Mouse (Mus musculus): ENCODE measurements around the gene Slc25a45. TPM values are rescaled to one million over a fixed set of nuclear protein-coding genes. Genes with fewer than 3 reads are reported as not detected.

Slc25a45 gene
- polyA plus RNA-seq, 1 experiment from 2014 or later: 19.9 TPM

DNA sequence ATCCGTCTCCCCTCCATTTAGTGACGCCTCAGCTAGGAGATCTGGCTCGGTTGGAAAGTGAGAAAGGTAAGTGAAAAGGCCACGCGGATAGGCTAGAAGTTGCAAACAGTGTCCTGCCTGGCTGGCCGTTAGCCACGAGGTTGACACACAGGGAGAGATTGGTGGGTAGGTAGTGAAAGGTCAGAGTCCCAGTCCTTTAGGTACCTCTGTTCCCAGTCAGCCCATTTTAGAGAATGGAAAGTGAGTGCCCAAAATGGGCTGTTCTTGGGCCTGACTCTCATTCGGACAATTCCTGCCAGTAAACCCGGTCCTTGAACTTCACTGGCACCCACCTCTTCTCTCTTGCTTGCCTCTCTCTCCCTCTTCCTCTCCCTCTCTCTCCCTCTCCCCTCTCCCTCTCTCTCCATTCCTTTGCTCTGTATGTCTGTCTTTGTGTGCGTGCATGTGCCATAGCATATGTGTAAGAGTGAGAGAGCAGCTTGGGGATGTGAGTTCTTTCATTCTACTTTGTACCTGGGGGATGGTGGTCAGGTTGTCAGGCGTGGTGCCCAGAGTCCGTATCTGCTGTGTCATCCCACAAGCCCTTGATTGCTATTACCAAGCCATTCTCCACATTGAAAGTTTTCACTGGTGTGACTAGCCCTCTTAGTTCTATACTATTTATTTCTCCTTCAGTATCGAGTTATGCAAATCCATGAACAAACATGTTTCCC is 35.6 kb downstream of the Slc25a45 start, which contains the start of gene Dpf2:
Gene Dpf2, minus strand, starts transcription at position 4 of the 713 bp plus-strand sequence.
- whole genome bisulfite sequencing: 20% methylated on average over 13 of the region's 13 CpGs
- Histone ChIP-seq H3K36me3 (ENCODE audit: insufficient read depth, low read length) (peaks cover 17% of the 10 kb centered on the region), H3K27ac (peak within 1 kb of the TSS; percentile 81), H3K4me2 (ENCODE audit: low read length) (peak within 1 kb of the TSS; percentile 80), H3K4me1 (replicated peaks; ENCODE audit: insufficient read depth, low read length) (peaks cover 17% of the 10 kb centered on the region; the same call in 1 of the 2 replicates), H3K9me3 (replicated peaks; ENCODE audit: low read length) (no peaks in the 10 kb centered on the region), H3K27me3 (ENCODE audit: insufficient read depth, low read length) (no peaks in the 10 kb centered on the region), H3K4me3 (replicated peaks; ENCODE audit: low read depth, low read length) (peak within 1 kb of the TSS; percentile 76), H3K9ac (ENCODE audit: low read depth, low read length) (peak within 1 kb of the TSS; percentile 95)
- peak; percentile 41 for ATAC-seq (replicated peaks; ENCODE audit: low FRiP score, low read depth)
- DNase-seq (ENCODE audit: low spot score): no peak
- no peak for TF ChIP-seq CTCF (IDR thresholded peaks at IDR 0.05; ENCODE audit: low read depth)

DNA sequence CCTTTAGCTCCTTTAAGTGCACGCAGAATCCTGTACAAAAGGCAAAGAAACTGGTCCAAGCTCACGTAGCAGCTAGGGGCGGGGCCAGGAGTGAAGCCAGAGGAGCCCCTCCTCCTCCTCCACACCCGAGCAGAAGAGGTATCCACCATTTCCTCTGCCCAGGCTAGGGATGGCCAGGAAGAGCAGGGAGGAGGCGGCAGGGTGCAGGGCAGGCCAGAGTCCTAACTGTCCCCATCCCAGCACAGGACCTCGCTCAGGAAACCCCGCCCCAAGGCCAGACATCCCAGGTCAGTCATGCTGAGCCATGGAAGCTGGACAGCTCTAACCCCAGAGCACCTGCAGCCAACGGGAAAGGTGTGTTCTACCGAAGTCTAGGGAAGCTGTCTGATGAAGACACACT is 44.1 kb downstream of the Slc25a45 start:
- no peaks in the 10 kb centered on the region for H3K9me3 ChIP-seq (replicated peaks; ENCODE audit: low read length)
- 0 out of 2 replicates have a peak, but pooled peaks cover 22% of the 10 kb centered on the region for H3K4me1 ChIP-seq (replicated peaks; ENCODE audit: insufficient read depth, low read length)
- DNase-seq (ENCODE audit: low spot score) (peak; percentile 64), ATAC-seq (replicated peaks; ENCODE audit: low FRiP score, low read depth) (no peak)
- H3K4me3 ChIP-seq (replicated peaks; ENCODE audit: low read depth, low read length): no peak overlapping the region; the same call in 1 of the 2 replicates
- H3K27ac ChIP-seq: peak overlapping the region; percentile 48; the same call in 1 of the 2 replicates
- TF ChIP-seq CTCF (IDR thresholded peaks at IDR 0.05; ENCODE audit: low read depth): no peak
- no peak overlapping the region for H3K9ac ChIP-seq (ENCODE audit: low read depth, low read length)
- no peaks in the 10 kb centered on the region for H3K27me3 ChIP-seq (ENCODE audit: insufficient read depth, low read length)
- peak overlapping the region; percentile 97 for H3K4me2 ChIP-seq (ENCODE audit: low read length)
- 10% methylated on average over 9 of the region's 9 CpGs for WGBS
- H3K36me3 ChIP-seq (ENCODE audit: insufficient read depth, low read length): peaks cover 22% of the 10 kb centered on the region

DNA sequence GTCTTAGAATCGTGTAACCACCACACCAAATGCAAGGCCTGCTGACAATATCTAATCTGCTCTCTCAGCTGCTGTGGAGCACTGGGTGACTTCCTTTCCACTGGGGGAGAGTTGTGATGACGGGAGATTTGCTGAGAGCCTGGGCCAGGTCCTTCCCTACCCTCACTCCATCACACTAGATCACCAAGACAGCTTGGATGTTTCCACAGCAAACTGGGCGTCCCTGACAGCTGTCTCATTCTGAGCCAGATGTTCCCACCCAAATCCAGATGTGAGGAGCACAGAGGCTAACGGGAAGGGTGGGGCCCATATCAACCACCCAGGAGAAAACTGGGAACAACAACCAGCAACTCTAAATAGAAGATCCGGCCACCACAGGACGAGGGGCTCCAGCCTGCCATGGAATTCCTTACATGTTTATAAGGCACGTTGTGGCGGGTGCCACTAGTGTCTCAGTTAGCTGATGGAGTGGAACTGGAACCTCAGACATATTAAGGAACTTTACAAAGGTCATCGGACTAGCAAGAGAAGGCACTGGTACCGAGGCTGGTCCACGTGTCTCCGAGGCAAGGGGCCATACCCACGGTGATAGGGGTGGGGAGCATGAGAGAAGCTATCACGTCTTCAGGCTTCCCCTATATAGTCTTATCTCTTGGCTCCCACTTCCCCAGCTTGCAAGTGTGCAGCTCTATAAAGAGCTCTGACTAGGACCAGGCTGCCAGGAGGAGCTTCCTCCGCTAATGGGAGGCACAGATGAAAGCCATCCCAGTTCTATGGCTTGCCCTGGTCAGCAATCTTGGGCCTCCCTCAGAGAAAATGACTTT is 44.7 kb downstream of the Slc25a45 start:
- H3K9ac ChIP-seq (ENCODE audit: low read depth, low read length): 0 out of 2 replicates have a peak overlapping the region, but pooled peaks have one; percentile 1
- no peaks in the 10 kb centered on the region for H3K27me3 ChIP-seq (ENCODE audit: insufficient read depth, low read length)
- TF ChIP-seq CTCF (IDR thresholded peaks at IDR 0.05; ENCODE audit: low read depth): no peak
- WGBS: 59% methylated on average over 15 of the region's 15 CpGs
- peaks cover 23% of the 10 kb centered on the region for H3K4me1 ChIP-seq (replicated peaks; ENCODE audit: insufficient read depth, low read length)
- H3K9me3 ChIP-seq (replicated peaks; ENCODE audit: low read length): no peaks in the 10 kb centered on the region
- H3K36me3 ChIP-seq (ENCODE audit: insufficient read depth, low read length): peaks cover 15% of the 10 kb centered on the region
- H3K4me3 ChIP-seq (replicated peaks; ENCODE audit: low read depth, low read length): no peak overlapping the region; the same call in 1 of the 2 replicates
- DNase-seq (ENCODE audit: low spot score) (no peak), ATAC-seq (replicated peaks; ENCODE audit: low FRiP score, low read depth) (no peak)
- peak overlapping the region; percentile 48; the same call in 1 of the 2 replicates for H3K27ac ChIP-seq
- H3K4me2 ChIP-seq (ENCODE audit: low read length): peak overlapping the region; percentile 97

DNA sequence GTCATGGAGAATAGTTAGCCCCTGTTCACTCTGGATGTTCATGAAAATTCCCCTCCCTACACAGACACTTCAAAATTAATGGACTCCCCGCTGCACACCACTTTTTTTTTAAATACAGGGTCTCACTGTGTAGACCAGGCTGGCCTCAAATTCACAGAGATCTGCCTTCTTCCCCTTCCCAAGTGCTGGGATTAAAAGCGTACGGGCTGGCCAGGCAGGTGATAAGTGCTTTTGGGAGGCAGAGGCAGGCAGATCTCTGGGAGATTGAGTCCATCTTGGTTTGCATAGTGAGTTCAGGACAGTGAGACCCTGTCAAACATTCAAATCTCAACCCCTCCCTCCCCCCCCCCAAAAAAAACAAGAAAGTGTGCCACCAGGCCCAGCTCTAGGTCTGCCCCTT is 45.4 kb downstream of the Slc25a45 start:
- ATAC-seq (replicated peaks; ENCODE audit: low FRiP score, low read depth): no peak
- H3K4me1 ChIP-seq (replicated peaks; ENCODE audit: insufficient read depth, low read length): peaks cover 29% of the 10 kb centered on the region
- DNase-seq (ENCODE audit: low spot score): no peak
- no peaks in the 10 kb centered on the region for H3K9me3 ChIP-seq (replicated peaks; ENCODE audit: low read length)
- 87% methylated on average over 3 of the region's 3 CpGs for WGBS
- no peak for TF ChIP-seq CTCF (IDR thresholded peaks at IDR 0.05; ENCODE audit: low read depth)
- no peak overlapping the region for H3K27ac ChIP-seq
- H3K27me3 ChIP-seq (ENCODE audit: insufficient read depth, low read length): no peaks in the 10 kb centered on the region
- 0 out of 2 replicates have a peak overlapping the region, but pooled peaks have one; percentile 1 for H3K9ac ChIP-seq (ENCODE audit: low read depth, low read length)
- peaks cover 9% of the 10 kb centered on the region for H3K36me3 ChIP-seq (ENCODE audit: insufficient read depth, low read length)
- H3K4me3 ChIP-seq (replicated peaks; ENCODE audit: low read depth, low read length): 0 out of 2 replicates have a peak overlapping the region, but pooled peaks have one; percentile 75
- peak overlapping the region; percentile 97 for H3K4me2 ChIP-seq (ENCODE audit: low read length)

DNA sequence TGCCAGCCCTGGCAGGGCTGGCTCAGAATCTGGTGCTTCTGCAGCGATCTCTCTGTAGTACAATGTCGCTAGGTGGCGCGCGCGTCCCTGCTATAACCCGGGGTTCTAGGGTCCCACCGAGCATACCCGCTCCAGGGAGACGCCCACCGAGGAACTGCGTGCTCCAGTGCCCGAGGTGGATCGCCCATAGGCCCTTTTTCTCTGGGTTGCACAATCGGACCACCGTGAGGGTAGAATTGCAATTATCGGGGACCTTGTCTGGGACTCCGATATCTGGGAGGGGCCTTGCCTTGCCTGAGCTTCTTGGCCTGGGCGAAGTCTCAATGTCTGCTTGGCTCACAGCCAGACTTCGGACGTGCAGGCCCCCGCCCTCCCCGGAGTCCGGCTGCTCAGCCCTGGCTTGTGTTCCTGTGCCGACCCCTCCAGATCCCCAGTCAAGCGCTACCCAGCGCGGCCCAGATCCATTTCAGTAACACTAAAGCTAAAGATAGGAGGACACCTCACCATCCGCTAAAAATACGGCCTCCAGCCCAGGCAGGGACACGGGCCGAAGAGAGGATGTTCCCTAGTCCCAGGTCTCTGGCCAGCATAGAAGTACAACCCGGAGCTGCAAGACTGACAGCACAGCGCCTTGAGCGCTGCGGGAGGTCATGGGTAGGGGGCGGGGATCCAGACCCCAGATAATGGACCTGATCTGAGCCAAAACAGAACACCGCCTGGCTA is 46.5 kb downstream of the Slc25a45 start:
- ATAC-seq (replicated peaks; ENCODE audit: low FRiP score, low read depth) (peak; percentile 70), DNase-seq (ENCODE audit: low spot score) (peak; percentile 98)
- peak overlapping the region; percentile 71 for H3K9ac ChIP-seq (ENCODE audit: low read depth, low read length)
- no peaks in the 10 kb centered on the region for H3K9me3 ChIP-seq (replicated peaks; ENCODE audit: low read length)
- no peaks in the 10 kb centered on the region for H3K27me3 ChIP-seq (ENCODE audit: insufficient read depth, low read length)
- peak overlapping the region; percentile 75 for H3K4me3 ChIP-seq (replicated peaks; ENCODE audit: low read depth, low read length)
- no peaks in the 10 kb centered on the region for H3K36me3 ChIP-seq (ENCODE audit: insufficient read depth, low read length)
- TF ChIP-seq CTCF (IDR thresholded peaks at IDR 0.05; ENCODE audit: low read depth): peak; percentile 87
- H3K4me1 ChIP-seq (replicated peaks; ENCODE audit: insufficient read depth, low read length): peaks cover 40% of the 10 kb centered on the region
- under 1% methylated on average over 38 of the region's 38 CpGs for WGBS
- peak overlapping the region; percentile 97 for H3K4me2 ChIP-seq (ENCODE audit: low read length)
- H3K27ac ChIP-seq: peak overlapping the region; percentile 95

Measured in kidney, postnatal 0 days (tissue).